Mouse (Mus musculus): ENCODE measurements at regions not wholly inside any gene's neighbourhood (a gene's known extent, or its start where the extent isn't known, plus 50 kb on each side); places are given as distances from the start of the nearest gene placed in this dataset.

- no peaks in the 10 kb centered on the region for H3K36me3 ChIP-seq (ENCODE audit: control insufficient read depth in 1 of 2, insufficient read depth in 2 of 2, low read length in 2 of 2)
- TF ChIP-seq ZC3H11A (IDR thresholded peaks at IDR 0.05; ENCODE audit: low read depth, low read length): no peak
- no peak for TF ChIP-seq CHD1 (IDR thresholded peaks at IDR 0.05; ENCODE audit: low read depth, low read length)
- TF ChIP-seq NRF1 (IDR thresholded peaks at IDR 0.05; ENCODE audit: insufficient read depth, low read depth, low read length, poor library complexity, severe bottlenecking): no peak
- no peak for TF ChIP-seq MAX (IDR thresholded peaks at IDR 0.05; ENCODE audit: low read length)
- TF ChIP-seq MEF2A (IDR thresholded peaks at IDR 0.05; ENCODE audit: extremely low read depth, insufficient replicate concordance, low read depth, low read length, poor library complexity, severe bottlenecking): no peak
- no peak for TF ChIP-seq TCF12 (IDR thresholded peaks at IDR 0.05; ENCODE audit: low read depth, low read length)
- H3K27me3 ChIP-seq (ENCODE audit: control insufficient read depth in 1 of 2, insufficient read depth in 2 of 2, low read length in 2 of 2): no peaks in the 10 kb centered on the region
- H3K9ac ChIP-seq (ENCODE audit: control insufficient read depth, low read depth, low read length, poor library complexity, severe bottlenecking): no peak overlapping the region
- H3K4me1 ChIP-seq (ENCODE audit: control insufficient read depth in 1 of 2, insufficient read depth in 2 of 2, low read length in 2 of 2): no peaks in the 10 kb centered on the region
- no peak overlapping the region for H3K4me3 ChIP-seq (ENCODE audit: control insufficient read depth in 1 of 2, insufficient read depth in 1 of 2, low read depth in 2 of 2, low read length in 2 of 2)
- no peak overlapping the region for H3K27ac ChIP-seq (ENCODE audit: control insufficient read depth, low read depth, low read length)
- no peaks in the 10 kb centered on the region for H3K79me2 ChIP-seq (ENCODE audit: control insufficient read depth, insufficient read depth, low read length, poor library complexity)
- no peaks in the 10 kb centered on the region for H3K9me3 ChIP-seq (replicated peaks; ENCODE audit: insufficient read depth, low read length)
- no peak for DNase-seq (ENCODE audit: low read depth, low spot score)
Observed at GRCm38 (mm10) chr7:73325503-73325902, 49.8 kb upstream of the Rgma start.

All from MEL (cell line).